Mouse (Mus musculus) adrenal gland, postnatal 14 days (tissue): ENCODE data around the gene Slc25a4. TPM values are rescaled to one million over a fixed set of nuclear protein-coding genes. Genes with fewer than 3 reads are reported as not detected.
A peak's percentile ranks its signal among the peaks of the same experiment; 100 is the strongest.

Source experiments
- DNase-seq: peaks from one replicate; pipeline ENCODE4 v3.0.0; 2021; ENCODE audit warnings: mixed read lengths
- microRNA-seq, 2 experiments: library from miRNA; unstranded; fragments of <30 nt; microRNA quantifications; one replicate each; pipeline ENCODE4 v1.2.0; 2021
- total RNA-seq: library from RNA; stranded (reverse); gene quantifications from 2 replicates; pipeline ENCODE4 v1.2.3, GENCODE M21; 2021

Gene Slc25a4
- total RNA-seq, 1 experiment from 2014 or later, result 205 TPM

GRCm38 (mm10) chr8:46206107-46206506 is 5.0 kb downstream of the Slc25a4 start:
- DNase-seq, result no peak

- no peak for DNase-seq
Measured at GRCm38 (mm10) chr8:46204974-46205640, 6.0 kb downstream of the Slc25a4 start.

- no peak for DNase-seq
Measured at GRCm38 (mm10) chr8:46204301-46204700, 6.8 kb downstream of the Slc25a4 start.

GRCm38 (mm10) chr8:46202350-46202749 is 8.7 kb downstream of the Slc25a4 start:
- no peak for DNase-seq

GRCm38 (mm10) chr8:46197673-46198072 is 13.4 kb downstream of the Slc25a4 start:
- no peak for DNase-seq

- DNase-seq, result no peak
Measured at GRCm38 (mm10) chr8:46196877-46197276, 14.2 kb downstream of the Slc25a4 start.

GRCm38 (mm10) chr8:46193100-46193499 is 18.0 kb downstream of the Slc25a4 start:
- DNase-seq, result no peak

GRCm38 (mm10) chr8:46185361-46185760 is 25.7 kb downstream of the Slc25a4 start:
- peak; percentile 78 for DNase-seq

- DNase-seq, result no peak
Measured at GRCm38 (mm10) chr8:46180136-46180535, 30.9 kb downstream of the Slc25a4 start.

- no peak for DNase-seq
Measured at GRCm38 (mm10) chr8:46173651-46174050, 37.4 kb downstream of the Slc25a4 start.

GRCm38 (mm10) chr8:46163870-46164190 is 47.3 kb downstream of the Slc25a4 start:
- no peak for DNase-seq

- peak; percentile 99 for DNase-seq
Measured at GRCm38 (mm10) chr8:46162953-46163869, 47.9 kb downstream of the Slc25a4 start.

Small RNA genes within 50 kb of the gene (microRNA-seq; reads per million reads assigned to microRNA genes)
- 0 reads per million in 2 experiments for gene Gm23812

Other genes with a start within 250 kb of the Slc25a4 start
- gene 1700029J07Rik, start 236.0 kb downstream of the Slc25a4 start, total RNA-seq, result 1.1 and 1.2 TPM in 2 replicates
- 49.5 and 52.1 TPM in 2 replicates for gene Ufsp2, start 235.8 kb downstream of the Slc25a4 start, total RNA-seq
- gene Lrp2bp, start 212.0 kb downstream of the Slc25a4 start, total RNA-seq, result 0.26 TPM in 2 replicates
- gene Ankrd37, start 205.6 kb downstream of the Slc25a4 start, total RNA-seq, result 3.5 and 4.8 TPM in 2 replicates
- 18.1 and 20.1 TPM in 2 replicates for gene Cfap97, start 59.5 kb downstream of the Slc25a4 start, total RNA-seq
- 18.3 and 18.6 TPM in 2 replicates for gene Snx25, start 59.1 kb downstream of the Slc25a4 start, total RNA-seq
- not detected in 2 replicates for gene Helt, start 83.4 kb upstream of the Slc25a4 start, total RNA-seq